Mouse (Mus musculus): ENCODE results near the gene Cideb. TPM values are rescaled to one million over a fixed set of nuclear protein-coding genes. Genes with fewer than 3 reads are reported as not detected.

Gene Cideb
- total RNA-seq (2023) = not detected

GRCm38 (mm10) chr14:55758363-55758784 lies at the start of gene Cideb:
Cideb (minus strand) TSS chr14:55758458.

GRCm38 (mm10) chr14:55788256-55789050 lies 30.2 kb upstream of the Cideb start, which contains the start of gene Ripk3:
Ripk3 (minus strand) TSS chr14:55788865.

GRCm38 (mm10) chr14:55783958-55784235 lies 25.6 kb upstream of the Cideb start, which contains the start of gene Adcy4:
Adcy4 (minus strand) TSS chr14:55784095.

GRCm38 (mm10) chr14:55765696-55766095 lies 7.4 kb upstream of the Cideb start, which contains the start of gene Ltb4r1:
Ltb4r1 (plus strand) TSS chr14:55765962.

GRCm38 (mm10) chr14:55761163-55761562 lies 2.9 kb upstream of the Cideb start, which contains the start of gene Ltb4r2:
Ltb4r2 (plus strand) TSS chr14:55761428.

GRCm38 (mm10) chr14:55745180-55745860 lies 12.9 kb downstream of the Cideb start, which contains the start of the genes Dhrs1 and Nop9:
Dhrs1 (minus strand) TSS chr14:55745690.
Nop9 (plus strand) TSS chr14:55745693.

GRCm38 (mm10) chr14:55721700-55722437 lies 36.4 kb downstream of the Cideb start, which contains the start of gene Rabggta:
Rabggta (minus strand) TSS chr14:55722263.

GRCm38 (mm10) chr14:55713729-55714122 lies 44.5 kb downstream of the Cideb start, which contains the start of gene Tgm1:
Tgm1 (minus strand) TSS chr14:55713926.

Other genes starting within 250 kb of the Cideb start
- gene Cpne6, start 248.0 kb downstream of the Cideb start, total RNA-seq (2023) = not detected
- gene Nrl, start 233.5 kb downstream of the Cideb start, total RNA-seq (2023) = not detected
- 16.6 TPM for gene Pck2, start 218.2 kb downstream of the Cideb start, total RNA-seq (2023)
- gene Dcaf11, start 198.5 kb downstream of the Cideb start, total RNA-seq (2023) = 83.2 TPM
- 5.8 TPM for gene A730061H03Rik, start 198.1 kb downstream of the Cideb start, total RNA-seq (2023)
- gene Fitm1, start 182.8 kb downstream of the Cideb start, total RNA-seq (2023) = not detected
- gene Psme1, start 180.3 kb downstream of the Cideb start, total RNA-seq (2023) = 254 TPM
- 10.6 TPM for gene Emc9, start 173.2 kb downstream of the Cideb start, total RNA-seq (2023)
- gene Psme2, start 167.3 kb downstream of the Cideb start, total RNA-seq (2023) = 367 TPM
- gene Rnf31, start 166.8 kb downstream of the Cideb start, total RNA-seq (2023) = 55.8 TPM
- 97.6 TPM for gene Irf9, start 154.9 kb downstream of the Cideb start, total RNA-seq (2023)
- gene Rec8, start 140.4 kb downstream of the Cideb start, total RNA-seq (2023) = 1.8 TPM
- 63.6 TPM for gene Ipo4, start 122.5 kb downstream of the Cideb start, total RNA-seq (2023)
- 2.5 TPM for gene Gm49378, start 120.6 kb downstream of the Cideb start, total RNA-seq (2023)
- 41.9 TPM for gene Tm9sf1, start 114.7 kb downstream of the Cideb start, total RNA-seq (2023)
- 2.6 TPM for gene Tssk4, start 108.3 kb downstream of the Cideb start, total RNA-seq (2023)
- 34.6 TPM for gene Mdp1, start 98.0 kb downstream of the Cideb start, total RNA-seq (2023)
- 17.4 TPM for gene Gmpr2, start 86.5 kb downstream of the Cideb start, total RNA-seq (2023)
- gene Nedd8, start 86.3 kb downstream of the Cideb start, total RNA-seq (2023) = 119 TPM
- gene Tinf2, start 76.6 kb downstream of the Cideb start, total RNA-seq (2023) = 117 TPM
- 2.0 TPM for gene Tgm1, start 44.5 kb downstream of the Cideb start, total RNA-seq (2023)
- gene Rabggta, start 36.2 kb downstream of the Cideb start, total RNA-seq (2023) = 84.1 TPM
- gene Dhrs1, start 12.8 kb downstream of the Cideb start, total RNA-seq (2023) = 16.3 TPM
- gene Nop9, start 12.8 kb downstream of the Cideb start, total RNA-seq (2023) = 28.8 TPM
- not detected for gene Ltb4r2, start 3.0 kb upstream of the Cideb start, total RNA-seq (2023)
- gene Ltb4r1, start 7.5 kb upstream of the Cideb start, total RNA-seq (2023) = not detected
- gene Adcy4, start 25.6 kb upstream of the Cideb start, total RNA-seq (2023) = not detected
- gene Ripk3, start 30.4 kb upstream of the Cideb start, total RNA-seq (2023) = 56.5 TPM
- not detected for gene Nfatc4, start 64.7 kb upstream of the Cideb start, total RNA-seq (2023)
- gene Nynrin, start 95.6 kb upstream of the Cideb start, total RNA-seq (2023) = 0.50 TPM
- gene Cbln3, start 125.9 kb upstream of the Cideb start, total RNA-seq (2023) = not detected
- gene Khnyn, start 126.5 kb upstream of the Cideb start, total RNA-seq (2023) = 65.3 TPM
- gene Sdr39u1, start 141.8 kb upstream of the Cideb start, total RNA-seq (2023) = 28.6 TPM
- gene Cma1, start 186.2 kb upstream of the Cideb start, total RNA-seq (2023) = not detected
- not detected for gene Cma2, start 192.5 kb upstream of the Cideb start, total RNA-seq (2023)